Mouse (Mus musculus) CH12.LX (cell line): ENCODE measurements around the gene Polr2l. TPM values are rescaled to one million over a fixed set of nuclear protein-coding genes. Genes with fewer than 3 reads are reported as not detected.

ENCODE experiments used
- DNase-seq: peaks from one replicate; pipeline ENCODE4 v3.0.0-alpha.2; 2013; ENCODE audit errors: extremely low read depth
- H3K27ac ChIP-seq: 2 replicates; pipeline ENCODE4 v1.5.1; 2012; ENCODE audit warnings: low read depth, mild to moderate bottlenecking, control low read depth, moderate library complexity; ENCODE audit not compliant: insufficient read depth
- H3K27me3 ChIP-seq: replicated peaks from 2 replicates; pipeline ENCODE3; 2012; ENCODE audit warnings: inconsistent platforms
- H3K36me3 ChIP-seq, 2 experiments: replicated peaks in 1 of 2; 2 replicates each; pipeline versions ENCODE3 to v1.6.1; 2012; ENCODE audit warnings: inconsistent platforms in 1 of 2, low read length in 1 of 2, mild to moderate bottlenecking in 1 of 2, mixed read lengths in 1 of 2, moderate library complexity in 1 of 2; ENCODE audit not compliant: control insufficient read depth in 1 of 2, insufficient read depth in 1 of 2
- H3K4me1 ChIP-seq, 2 experiments: 2 replicates each; pipeline ENCODE4 v1.6.1; 2012; ENCODE audit warnings: inconsistent platforms in 1 of 2, moderate library complexity in 1 of 2; ENCODE audit not compliant: insufficient read depth in 2 of 2, control insufficient read depth in 1 of 2
- H3K4me2 ChIP-seq: 2 replicates; pipeline ENCODE4 v1.6.1; 2012; ENCODE audit warnings: low read depth, mild to moderate bottlenecking, control low read depth; ENCODE audit not compliant: poor library complexity, insufficient read depth, severe bottlenecking
- H3K4me3 ChIP-seq, 3 experiments: fragments of 150-350 bp in 1 of 3; sonication (generic) in 1 of 3; replicated peaks in 1 of 3; 2 replicates each; pipeline versions ENCODE3 to v1.5.1; 2011 to 2012; ENCODE audit warnings: low read depth in 2 of 3, low read length in 2 of 3, mild to moderate bottlenecking in 2 of 3, moderate library complexity in 2 of 3, control low read depth in 1 of 3, improper control_type of control experiment in 1 of 3, inconsistent platforms in 1 of 3, mixed read lengths in 1 of 3; ENCODE audit not compliant: poor library complexity in 1 of 3
- H3K79me2 ChIP-seq: replicated peaks from 2 replicates; pipeline ENCODE4 v1.6.1; 2012; ENCODE audit warnings: mild to moderate bottlenecking, moderate library complexity; ENCODE audit not compliant: control insufficient read depth, poor library complexity, insufficient read depth, severe bottlenecking; ENCODE audit errors: extremely low read depth
- H3K9ac ChIP-seq: 2 replicates; pipeline ENCODE4 v1.6.1; 2012; ENCODE audit warnings: low read depth, mild to moderate bottlenecking, control low read depth, moderate library complexity; ENCODE audit not compliant: insufficient read depth
- H3K9me3 ChIP-seq: replicated peaks from 2 replicates; pipeline ENCODE3; 2012; ENCODE audit warnings: low read length, inconsistent platforms, mixed read lengths
- CHD1 ChIP-seq: IDR thresholded peaks from 2 replicates; pipeline ENCODE4 v1.6.1; 2012; ENCODE audit warnings: low read depth, low read length, improper control_type of control experiment, inconsistent platforms
- CHD2 ChIP-seq: IDR thresholded peaks from 2 replicates; pipeline ENCODE4 v1.6.1; 2011; ENCODE audit warnings: low read length, improper control_type of control experiment
- CTCF ChIP-seq, 2 experiments: IDR thresholded peaks in 1 of 2; conservative IDR thresholded peaks in 1 of 2; 2 replicates each; pipeline ENCODE4 v1.5.1; 2011 to 2012; ENCODE audit warnings: low read depth in 2 of 2, low read length in 2 of 2, improper control_type of control experiment in 1 of 2, inconsistent platforms in 1 of 2, mild to moderate bottlenecking in 1 of 2, moderate library complexity in 1 of 2
- EP300 ChIP-seq: IDR thresholded peaks from 2 replicates; pipeline ENCODE4 v1.6.1; 2011; ENCODE audit warnings: low read length, improper control_type of control experiment
- ETS1 ChIP-seq: conservative IDR thresholded peaks from 2 replicates; pipeline ENCODE4 v1.6.1; 2012; ENCODE audit warnings: low read depth, mild to moderate bottlenecking, inconsistent platforms, low read length, improper control_type of control experiment, moderate library complexity
- GABPA ChIP-seq: IDR thresholded peaks from 2 replicates; pipeline ENCODE4 v1.6.1; 2012; ENCODE audit warnings: low read depth, low read length, improper control_type of control experiment, inconsistent platforms; ENCODE audit not compliant: insufficient replicate concordance
- HCFC1 ChIP-seq: IDR thresholded peaks from 2 replicates; pipeline ENCODE4 v1.6.1; 2012; ENCODE audit warnings: low read depth, mild to moderate bottlenecking, inconsistent platforms, low read length, improper control_type of control experiment
- IRF4 ChIP-seq: IDR thresholded peaks from 2 replicates; pipeline ENCODE4 v1.6.1; 2014; ENCODE audit warnings: low read depth, mild to moderate bottlenecking, inconsistent platforms, low read length, improper control_type of control experiment
- MAFK ChIP-seq: IDR thresholded peaks from 2 replicates; pipeline ENCODE4 v1.6.1; 2011; ENCODE audit warnings: low read length, improper control_type of control experiment; ENCODE audit not compliant: insufficient replicate concordance
- MAZ ChIP-seq: IDR thresholded peaks from 2 replicates; pipeline ENCODE4 v1.6.1; 2012; ENCODE audit warnings: low read depth, mild to moderate bottlenecking, inconsistent platforms, low read length, improper control_type of control experiment, moderate library complexity
- MXI1 ChIP-seq: IDR thresholded peaks from 2 replicates; pipeline ENCODE4 v1.6.1; 2011; ENCODE audit warnings: mild to moderate bottlenecking, low read depth, low read length, improper control_type of control experiment
- MYC ChIP-seq: IDR thresholded peaks from 2 replicates; pipeline ENCODE4 v1.6.1; 2011; ENCODE audit warnings: low read depth, mild to moderate bottlenecking, improper control_type of control experiment, low read length
- NELFE ChIP-seq: IDR thresholded peaks from 2 replicates; pipeline ENCODE4 v1.6.1; 2011; ENCODE audit warnings: low read depth, low read length, improper control_type of control experiment
- NRF1 ChIP-seq: IDR thresholded peaks from 2 replicates; pipeline ENCODE4 v1.6.1; 2014; ENCODE audit warnings: low read depth, mild to moderate bottlenecking, inconsistent platforms, low read length, improper control_type of control experiment, moderate library complexity
- PAX5 ChIP-seq: IDR thresholded peaks from 2 replicates; pipeline ENCODE4 v1.6.1; 2012; ENCODE audit warnings: low read length, inconsistent platforms, mixed read lengths
- POLR2A ChIP-seq: IDR thresholded peaks from 2 replicates; pipeline ENCODE4 v1.6.1; 2011; ENCODE audit warnings: low read depth, mild to moderate bottlenecking, improper control_type of control experiment, low read length
- POLR2AphosphoS2 ChIP-seq: IDR thresholded peaks from 2 replicates; pipeline ENCODE4 v1.6.1; 2011; ENCODE audit warnings: low read depth, low read length, improper control_type of control experiment
- RAD21 ChIP-seq: IDR thresholded peaks from 2 replicates; pipeline ENCODE4 v1.6.1; 2011; ENCODE audit warnings: low read depth, mild to moderate bottlenecking, low read length, improper control_type of control experiment, moderate library complexity
- SIN3A ChIP-seq: IDR thresholded peaks from 2 replicates; pipeline ENCODE4 v1.6.1; 2012; ENCODE audit warnings: low read length, improper control_type of control experiment, inconsistent platforms
- SMC3 ChIP-seq: IDR thresholded peaks from 2 replicates; pipeline ENCODE4 v1.6.1; 2011; ENCODE audit warnings: low read depth, low read length, improper control_type of control experiment
- TBP ChIP-seq: conservative IDR thresholded peaks from 2 replicates; pipeline ENCODE4 v1.6.1; 2011; ENCODE audit warnings: low read depth, low read length, improper control_type of control experiment
- ZKSCAN1 ChIP-seq: IDR thresholded peaks from 2 replicates; pipeline ENCODE4 v1.6.1; 2012; ENCODE audit warnings: low read depth, inconsistent platforms, low read length, improper control_type of control experiment, borderline replicate concordance
- dilution Hi-C: fragments of 300-500 bp; cut with MboI; formaldehyde crosslinking; loops from 2 replicates; pipeline ENCODE4 v1.14.3; 2020; ENCODE audit warnings: low sequenced_read_pairs; ENCODE audit not compliant: extremely low pct_unique_long_range_greater_than_20kb, extremely low pct_ligation_motif_present
- in situ Hi-C: fragments of 300-500 bp; cut with MboI; formaldehyde crosslinking; loops from 3 replicates; pipeline ENCODE4 v1.14.3; 2019; ENCODE audit warnings: low sequenced_read_pairs, low pct_ligation_motif_present, low pct_unique_long_range_greater_than_20kb, mixed read lengths
- polyA plus RNA-seq: library from polyadenylated mRNA; unstranded; fragments of >175 nt; gene quantifications from 2 replicates; pipeline ENCODE4 v1.2.1, GENCODE M21; 2012; ENCODE audit warnings: low read depth; ENCODE audit not compliant: insufficient read length
- total RNA-seq, 2 experiments: library from RNA; depleted of rRNA; stranded (reverse); fragments of 300-350 nt in 1 of 2; fragments of >200 nt in 1 of 2; gene quantifications; 2 replicates each; pipeline ENCODE4 v1.2.3; 2012 to 2014

Gene Polr2l
- total and polyA plus RNA-seq, 3 experiments: 35.7 to 82.3 (median 64.8) TPM

GRCm38 (mm10) chr7:141468522-141469211 is 6.3 kb downstream of the Polr2l start:
- peak overlapping the region; percentile 29 to 79 (median 67) for H3K4me3 ChIP-seq
- in situ Hi-C loops (no loop called here), dilution Hi-C loops (no loop called here)
- TF ChIP-seq MYC: no peak
- TF ChIP-seq PAX5: no peak
- peak in 1 of 2 experiments; percentile 68; a peak in 2 of 4 replicates for TF ChIP-seq CTCF (conservative IDR thresholded peaks at IDR 0.05 in 1 of 2, IDR thresholded peaks at IDR 0.05 in 1 of 2; ENCODE audit: low read depth in 2 of 2, low read length in 2 of 2)
- no peak for TF ChIP-seq ETS1
- TF ChIP-seq POLR2AphosphoS2: no peak
- TF ChIP-seq NELFE: no peak; the same call in 1 of the 2 replicates
- no peak for TF ChIP-seq GABPA
- TF ChIP-seq NRF1: 0 out of 2 replicates have a peak, but pooled peaks have one; percentile 10
- TF ChIP-seq MXI1: peak; percentile 67; the same call in 1 of the 2 replicates
- TF ChIP-seq POLR2A: peak; percentile 49
- TF ChIP-seq MAZ: peak; percentile 39; the same call in 1 of the 2 replicates
- no peak for TF ChIP-seq ZKSCAN1
- 0 out of 2 replicates have a peak, but pooled peaks have one; percentile 28 for TF ChIP-seq IRF4
- peak; percentile 11; the same call in 1 of the 2 replicates for TF ChIP-seq RAD21
- TF ChIP-seq SMC3: no peak; the same call in 1 of the 2 replicates
- TF ChIP-seq SIN3A: peak; percentile 87
- 0 out of 2 replicates have a peak, but pooled peaks have one; percentile 17 for TF ChIP-seq TBP
- no peaks in the 10 kb centered on the region for H3K9me3 ChIP-seq
- H3K4me1 ChIP-seq: peaks cover 28 to 56% of the 10 kb centered on the region in 2 experiments
- H3K4me2 ChIP-seq: peak overlapping the region; percentile 97
- peaks cover 10% of the 10 kb centered on the region for H3K79me2 ChIP-seq
- H3K9ac ChIP-seq: peak overlapping the region; percentile 62
- peak overlapping the region; percentile 48 for H3K27ac ChIP-seq
- peaks cover 27 to 45% of the 10 kb centered on the region in 2 experiments for H3K36me3 ChIP-seq
- DNase-seq: peak; percentile 90
- no peaks in the 10 kb centered on the region for H3K27me3 ChIP-seq

GRCm38 (mm10) chr7:141468164-141468521 is 6.8 kb downstream of the Polr2l start:
- H3K4me3 ChIP-seq: peak overlapping the region; percentile 67 to 84 (median 79)
- peaks cover 26 to 51% of the 10 kb centered on the region in 2 experiments for H3K4me1 ChIP-seq
- peaks cover 27 to 40% of the 10 kb centered on the region in 2 experiments for H3K36me3 ChIP-seq
- no peak for DNase-seq
- no peaks in the 10 kb centered on the region for H3K27me3 ChIP-seq
- in situ Hi-C loops: no loop called here
- no peaks in the 10 kb centered on the region for H3K9me3 ChIP-seq
- dilution Hi-C loops: no loop called here
- peaks cover 5% of the 10 kb centered on the region; the same call in 1 of the 2 replicates for H3K79me2 ChIP-seq
- TF ChIP-seq RAD21 (no peak), ETS1 (no peak), MAFK (no peak), HCFC1 (no peak), MXI1 (no peak; the same call in 1 of the 2 replicates), CHD1 (no peak), EP300 (no peak), CHD2 (no peak)
- H3K4me2 ChIP-seq: peak overlapping the region; percentile 97
- peak overlapping the region; percentile 48 for H3K27ac ChIP-seq
- peak overlapping the region; percentile 28 for H3K9ac ChIP-seq
